Mouse (Mus musculus) CH12F3 (cell line): Measurements from ENCODE around the gene Pawr.

ENCODE experiments used
- in situ Hi-C: fragments of 300-500 bp; cut with MboI; formaldehyde crosslinking; loops from 2 replicates; pipeline ENCODE4 v1.14.3; 2020; ENCODE audit warnings: low sequenced_read_pairs

Pawr gene

DNA sequence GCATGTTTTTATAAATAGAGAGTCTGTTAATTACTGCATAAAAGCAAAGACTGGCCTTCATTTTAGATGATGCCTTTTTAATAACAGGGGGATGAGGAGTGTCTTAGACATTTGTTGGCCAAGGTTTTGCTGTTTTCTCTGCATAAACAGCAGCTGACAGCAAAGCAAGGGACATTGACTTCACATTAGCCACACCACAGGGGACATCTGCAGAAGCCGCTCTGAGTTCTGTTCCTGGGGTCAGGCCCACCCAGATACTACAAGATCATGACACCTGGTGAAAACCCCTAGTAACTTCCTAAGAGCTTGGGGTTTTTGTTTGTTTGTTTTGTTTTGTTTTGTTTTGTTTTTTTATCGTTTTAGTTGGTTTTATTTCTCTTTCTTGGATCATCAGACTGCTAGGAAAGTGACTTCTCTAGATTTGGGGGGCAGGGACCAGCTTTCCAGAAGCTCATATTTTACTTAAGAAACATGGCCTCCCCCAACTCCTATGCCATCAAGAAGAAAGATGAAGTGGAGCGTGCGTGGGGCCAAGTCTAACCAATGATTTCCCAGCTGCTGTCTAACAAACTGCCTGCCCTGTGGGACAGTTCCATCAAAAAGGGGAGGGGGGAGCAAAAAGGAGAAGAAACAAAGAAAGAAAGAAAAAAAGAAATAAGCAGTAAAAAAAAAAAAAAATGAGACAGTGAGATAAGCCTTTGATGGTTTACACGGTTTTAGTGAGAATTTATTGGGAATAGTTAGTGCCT lies 57.4 kb downstream of the Pawr start:
- in situ Hi-C loops, result no loop called here

DNA sequence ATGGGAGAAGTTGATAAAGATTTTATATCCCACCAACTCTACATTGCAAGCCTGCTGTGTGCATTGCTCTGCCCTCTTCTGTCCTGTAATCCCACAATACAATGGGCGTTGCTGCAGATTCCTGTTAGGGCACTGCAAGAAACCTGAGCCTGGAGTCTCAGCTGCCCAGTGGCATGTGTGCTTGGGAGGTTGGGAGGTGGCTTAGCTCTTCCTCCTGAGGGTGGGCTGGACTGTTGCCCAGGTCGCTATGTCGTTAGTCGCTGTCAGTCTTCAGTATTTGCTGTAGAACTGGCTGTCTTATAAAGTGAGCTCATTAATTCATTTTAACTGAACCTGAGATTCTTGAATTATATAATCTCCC lies 58.0 kb downstream of the Pawr start:
- in situ Hi-C loops, result no loop called here

DNA sequence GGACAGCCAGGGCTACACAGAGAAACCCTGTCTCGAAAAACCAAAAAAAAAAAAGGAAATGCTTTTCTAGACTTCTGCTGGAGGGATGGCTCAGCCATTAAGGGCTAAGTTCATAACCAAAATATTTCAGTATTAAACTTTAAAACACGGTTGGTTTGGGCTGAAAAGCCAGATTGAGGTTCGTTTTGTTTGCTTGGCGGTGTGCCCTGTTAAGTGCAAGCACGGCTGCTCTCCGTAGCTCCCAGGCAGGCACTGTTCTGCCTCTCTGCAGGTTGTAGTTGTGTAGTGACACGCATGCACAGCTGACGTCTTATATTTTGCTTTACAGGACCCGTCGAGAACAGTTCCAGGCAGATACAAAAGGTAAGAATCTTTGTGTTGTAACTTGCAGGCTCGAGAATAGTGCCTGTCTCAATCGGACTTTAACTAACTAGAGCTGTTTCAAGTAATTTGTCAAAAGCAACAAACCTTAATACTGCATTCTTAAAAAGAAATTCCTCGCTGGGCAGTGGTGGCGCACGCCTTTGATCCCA lies 59.5 kb downstream of the Pawr start:
- in situ Hi-C loops, result no loop called here

DNA sequence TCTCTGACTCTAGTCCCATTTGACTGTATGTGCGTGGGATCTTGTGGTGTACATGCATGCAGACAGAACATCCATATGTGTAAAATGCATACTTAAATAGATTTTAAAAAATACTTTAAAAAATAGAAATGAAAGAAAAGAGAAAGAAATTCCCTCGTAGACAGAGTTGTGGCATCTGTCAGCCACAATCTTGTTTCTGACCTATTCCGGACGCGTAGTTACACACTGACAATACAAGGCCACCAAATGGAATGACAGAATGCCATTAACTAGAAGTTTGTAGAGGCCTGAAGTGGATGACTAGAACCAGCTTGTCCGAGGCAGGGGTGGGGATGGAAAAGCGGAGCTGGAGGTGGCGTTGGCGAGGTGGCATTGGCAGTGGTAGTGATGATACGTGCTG lies 60.2 kb downstream of the Pawr start:
- in situ Hi-C loops, result no loop called here

DNA sequence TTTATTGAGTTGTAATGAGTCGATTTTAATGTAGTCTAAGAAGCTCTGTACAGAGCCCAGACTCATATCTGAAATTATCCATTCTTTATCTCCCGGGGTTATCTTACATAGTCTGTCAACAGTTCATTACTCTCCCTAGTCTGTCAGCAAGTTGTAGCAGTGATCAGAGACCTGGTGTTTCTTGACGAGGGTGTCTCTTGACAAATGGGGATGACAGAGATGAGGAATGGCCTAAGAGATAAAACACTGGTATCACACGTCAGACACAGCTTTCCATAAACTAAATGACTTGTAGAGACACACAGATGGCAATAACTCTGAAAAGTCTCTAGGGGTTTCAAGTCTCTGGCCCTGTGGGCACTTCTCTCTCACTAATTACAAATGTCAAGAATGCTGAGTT lies 62.4 kb downstream of the Pawr start:
- in situ Hi-C loops, result no loop called here

DNA sequence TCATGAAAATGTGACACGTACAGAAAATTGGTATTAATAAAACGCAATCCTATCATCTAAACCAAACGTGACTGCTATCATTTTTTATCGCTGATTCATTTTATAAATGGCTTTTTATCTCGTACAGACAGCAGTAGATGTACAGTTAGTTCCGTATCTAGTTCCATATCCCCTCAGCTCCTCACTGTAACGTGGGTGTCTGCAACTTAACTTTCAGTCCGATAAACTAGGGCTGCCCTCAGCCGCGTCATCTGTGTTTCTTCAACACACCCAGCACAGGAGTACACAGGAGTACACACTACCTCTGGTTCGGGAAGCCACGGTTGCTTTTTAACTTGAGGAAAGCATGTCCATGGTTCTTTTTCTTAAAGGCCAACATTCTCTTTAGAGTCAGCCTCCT lies 63.3 kb downstream of the Pawr start:
- in situ Hi-C loops, result no loop called here

DNA sequence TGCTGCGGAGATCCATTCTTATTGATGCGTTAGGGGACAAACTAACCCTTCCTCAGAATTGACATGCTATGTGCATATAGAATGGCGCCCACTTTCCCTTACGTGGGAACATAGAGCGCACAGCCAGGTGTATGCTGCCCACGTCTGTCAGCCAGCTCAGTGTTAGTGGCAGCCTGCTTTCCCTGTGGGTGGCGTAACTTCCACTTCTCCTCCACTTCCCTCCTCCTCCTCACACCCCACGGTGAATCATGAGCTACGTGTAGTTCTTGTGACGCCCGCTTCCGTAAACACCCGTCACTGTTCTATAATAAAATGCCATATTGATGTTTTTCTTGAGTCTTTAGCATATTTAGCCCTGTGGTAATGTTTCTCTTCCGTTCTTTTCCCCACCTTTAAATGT lies 63.7 kb downstream of the Pawr start:
- in situ Hi-C loops, result no loop called here

DNA sequence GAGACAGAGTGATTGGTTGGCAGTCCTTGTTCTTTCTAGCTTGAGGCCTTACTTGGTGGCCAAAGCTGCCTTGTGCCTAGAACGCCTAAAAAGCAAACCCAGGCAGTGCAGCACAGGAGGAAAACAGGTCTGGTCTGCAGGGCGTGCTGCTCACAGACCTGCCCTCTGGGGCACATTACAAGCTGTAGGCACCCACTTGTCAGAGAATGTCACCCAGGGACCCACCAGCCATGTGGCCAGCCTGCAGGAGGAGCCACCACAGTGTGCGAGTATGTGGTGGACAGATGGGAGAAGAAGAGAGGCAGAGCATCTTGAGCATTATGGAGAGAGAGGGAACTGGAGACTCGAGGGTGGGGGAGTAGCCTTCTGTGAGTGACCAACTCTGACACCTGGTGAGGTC lies 70.8 kb downstream of the Pawr start:
- in situ Hi-C loops, result no loop called here

DNA sequence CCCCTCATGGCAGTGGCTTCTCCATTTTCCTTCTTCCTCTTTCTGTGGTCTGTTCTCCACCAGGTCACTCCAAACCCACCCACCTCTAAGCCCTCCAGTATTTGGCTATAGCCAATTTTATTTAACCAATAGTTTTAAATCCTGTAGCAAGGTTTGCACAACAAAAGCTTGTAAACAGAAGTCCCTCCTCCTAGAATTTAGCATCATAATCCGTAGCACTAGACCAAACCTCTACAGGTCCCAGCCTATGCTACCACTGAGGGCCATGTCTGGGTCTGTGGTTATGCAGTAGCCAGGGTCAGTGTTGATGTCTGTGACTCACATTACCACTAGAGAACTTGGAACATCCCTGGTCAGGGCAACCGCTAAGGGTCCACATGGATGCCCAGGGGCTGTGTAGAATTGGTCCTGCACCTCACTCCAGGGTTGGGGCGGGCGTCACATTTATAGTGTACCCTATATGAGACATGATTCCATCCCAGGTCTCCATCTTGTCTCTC lies 71.5 kb downstream of the Pawr start:
- in situ Hi-C loops, result no loop called here

DNA sequence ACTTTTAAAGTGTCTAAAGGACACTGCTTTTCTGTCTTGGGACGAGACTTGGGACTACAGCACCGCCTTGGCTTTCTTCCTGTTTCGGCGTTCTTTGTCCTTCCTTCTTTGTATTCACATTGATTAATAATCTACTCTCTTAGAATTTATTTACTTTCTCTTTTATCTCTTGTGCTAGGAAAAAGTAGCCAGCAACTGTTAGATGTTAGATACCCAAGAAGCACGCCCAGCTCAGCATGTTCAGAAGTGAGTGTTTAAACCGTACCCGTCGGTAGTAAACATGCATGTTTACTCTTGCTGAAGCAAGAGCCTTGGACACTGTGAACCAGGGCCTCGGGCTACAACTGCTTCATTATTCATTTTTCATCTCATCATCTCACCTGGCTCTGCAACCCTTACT lies 72.2 kb downstream of the Pawr start:
- in situ Hi-C loops, result no loop called here

DNA sequence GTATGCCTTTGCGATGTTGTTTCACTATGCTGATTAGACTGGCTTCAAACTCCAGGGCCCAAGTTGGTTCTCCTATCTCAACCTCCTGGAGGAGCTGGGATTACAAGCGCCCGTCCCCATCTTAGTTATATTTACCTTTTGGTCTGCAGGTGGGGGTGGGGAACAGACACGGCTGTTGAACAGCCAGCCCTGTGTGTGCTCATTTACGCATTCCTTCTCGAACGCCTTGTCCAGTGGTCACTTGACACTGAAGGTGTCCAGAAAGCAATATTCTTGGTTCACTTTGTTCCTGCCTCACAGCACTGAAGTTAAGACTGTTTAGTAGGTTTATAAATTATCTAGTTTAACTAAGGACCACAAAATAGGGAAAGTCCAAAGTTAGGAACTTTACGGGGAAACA lies 73.2 kb downstream of the Pawr start:
- in situ Hi-C loops, result no loop called here

DNA sequence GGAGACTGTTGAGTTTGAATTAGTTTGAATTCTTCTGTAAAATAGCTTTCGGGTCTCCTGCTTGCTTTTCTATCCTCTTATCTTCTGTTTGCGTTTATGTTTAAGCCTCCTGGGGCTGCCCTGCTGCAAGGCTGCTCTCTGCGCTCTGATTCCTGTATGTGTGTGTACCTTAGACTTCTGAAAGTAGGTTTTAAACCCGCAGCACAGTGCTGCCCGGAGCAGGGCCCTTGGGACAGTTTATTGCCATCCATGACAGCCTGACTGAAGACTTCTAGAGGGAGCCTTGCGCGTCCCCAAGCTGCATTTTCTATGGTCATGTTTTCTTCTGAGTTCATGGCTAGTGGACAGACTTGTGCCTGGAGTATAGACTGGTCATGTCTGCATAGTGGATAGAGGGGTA lies 74.0 kb downstream of the Pawr start:
- in situ Hi-C loops, result no loop called here

DNA sequence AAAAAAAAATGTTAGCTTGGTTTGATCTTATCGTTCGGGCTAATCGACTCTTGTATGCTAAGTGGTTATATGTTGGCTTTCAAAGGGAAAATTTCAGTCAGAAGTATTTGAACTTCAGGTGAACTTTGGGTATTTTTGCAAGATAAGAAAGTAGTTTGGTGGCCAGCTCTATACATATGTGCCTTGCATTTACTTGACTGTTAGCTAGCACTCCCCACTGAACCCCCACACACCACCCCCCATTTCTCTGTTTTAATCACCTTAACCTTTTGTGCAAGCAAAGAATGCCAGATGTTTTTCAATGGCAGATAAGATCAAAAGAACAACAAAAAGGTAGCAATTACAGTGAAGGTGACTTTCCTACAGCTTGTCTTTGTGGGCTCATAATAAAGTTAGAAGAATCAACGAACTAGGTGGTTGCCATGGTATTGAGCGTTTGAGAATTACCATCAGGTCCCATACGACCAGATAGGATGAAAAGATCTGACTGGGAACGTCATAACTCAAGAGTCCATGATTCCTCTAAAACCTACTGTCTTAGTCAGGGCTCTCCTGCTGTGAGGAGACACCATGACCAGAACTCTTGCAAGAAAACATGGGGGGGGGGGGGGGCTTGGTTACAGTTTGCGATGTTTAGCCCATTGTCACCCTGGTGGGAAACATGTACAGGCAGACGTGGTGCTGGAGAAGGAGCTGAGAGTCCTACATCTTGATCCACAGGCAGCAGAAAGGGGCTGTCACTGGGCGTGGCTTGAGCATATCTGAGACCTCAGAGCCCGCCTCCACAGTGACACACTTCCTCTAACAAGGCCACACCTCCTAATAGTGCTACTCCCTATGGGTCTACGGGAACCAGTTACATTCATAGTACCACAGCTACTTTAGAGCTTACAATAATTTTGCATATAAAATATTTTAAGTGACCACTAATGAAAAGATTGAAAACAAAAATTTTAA lies 75.2 kb downstream of the Pawr start:
- in situ Hi-C loops, result no loop called here

DNA sequence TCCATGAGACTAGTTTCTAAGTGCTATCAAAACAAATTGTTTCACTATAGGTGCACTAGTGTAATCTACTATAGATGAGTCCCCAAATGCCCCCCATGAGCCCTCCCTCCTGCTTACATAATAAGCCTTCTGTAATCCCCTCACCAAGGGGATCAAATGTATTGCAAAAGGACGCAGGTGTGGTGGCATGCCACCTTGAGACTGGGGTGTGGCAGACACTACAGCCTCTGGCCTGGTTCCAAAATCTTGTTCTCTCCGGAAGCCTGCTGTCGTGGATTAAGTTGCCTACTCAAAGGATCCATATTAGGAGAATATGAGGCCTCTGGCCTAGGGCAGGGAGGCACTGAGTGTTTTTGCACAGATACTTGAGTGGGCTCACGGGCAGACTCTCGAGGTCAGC lies 76.1 kb downstream of the Pawr start:
- in situ Hi-C loops, result no loop called here

DNA sequence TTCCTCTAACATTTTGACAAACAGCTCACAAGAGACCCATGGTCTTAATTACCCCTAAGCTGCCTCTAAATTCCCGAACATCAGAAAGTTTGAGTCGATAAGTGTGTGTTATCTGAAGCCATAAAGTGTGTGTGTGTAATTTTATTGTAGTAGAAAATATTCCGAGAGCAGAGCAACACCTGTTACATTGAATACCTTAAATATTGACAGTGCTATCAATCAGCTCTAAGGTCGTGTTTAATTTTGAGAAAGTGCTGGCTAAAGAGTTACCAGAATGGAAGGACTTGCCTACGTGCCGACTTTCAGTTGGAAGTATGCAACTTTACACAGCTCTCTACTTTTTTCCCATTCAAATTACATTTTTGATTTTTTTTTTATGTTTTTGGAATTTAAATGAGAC lies 76.5 kb downstream of the Pawr start:
- in situ Hi-C loops, result no loop called here

DNA sequence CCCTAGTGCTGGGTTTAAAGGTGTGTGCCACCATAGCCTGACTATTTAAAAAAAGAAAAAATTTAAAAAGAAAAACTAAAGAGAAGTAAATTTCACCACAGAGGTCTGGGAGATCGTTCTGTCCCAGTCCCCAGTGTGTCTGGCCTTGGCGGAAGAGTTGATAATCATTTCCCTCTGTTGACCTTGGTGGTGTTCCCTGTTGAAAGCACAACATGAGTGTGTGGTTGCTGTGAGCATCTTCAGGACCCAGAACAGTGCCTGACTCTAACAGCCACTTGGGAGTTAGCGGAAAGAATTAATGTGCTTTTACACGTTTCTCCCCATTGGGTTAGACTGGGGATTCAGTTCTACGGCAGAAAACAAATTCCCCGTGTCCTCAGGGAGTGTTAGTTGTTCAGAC lies 77.1 kb downstream of the Pawr start:
- in situ Hi-C loops, result no loop called here

DNA sequence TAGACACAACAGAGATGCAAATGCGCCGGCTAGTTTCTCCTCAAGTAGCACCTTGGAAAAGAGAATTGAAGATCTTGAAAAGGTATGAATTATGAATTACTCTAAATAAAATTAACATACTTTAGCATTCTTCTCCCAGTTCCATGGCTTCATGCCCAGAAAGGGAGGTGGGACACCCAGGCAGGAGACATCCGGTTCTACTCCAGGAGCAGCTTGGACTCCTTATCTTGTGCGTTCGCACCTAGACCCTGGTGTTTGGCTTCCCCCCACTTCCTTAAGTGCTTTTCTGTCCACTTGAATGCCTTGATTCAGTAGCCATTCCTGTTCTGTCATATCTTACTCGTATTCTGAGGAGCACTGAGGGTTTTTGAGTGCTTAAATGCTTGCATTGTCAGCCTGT lies 77.6 kb downstream of the Pawr start:
- in situ Hi-C loops, result no loop called here

DNA sequence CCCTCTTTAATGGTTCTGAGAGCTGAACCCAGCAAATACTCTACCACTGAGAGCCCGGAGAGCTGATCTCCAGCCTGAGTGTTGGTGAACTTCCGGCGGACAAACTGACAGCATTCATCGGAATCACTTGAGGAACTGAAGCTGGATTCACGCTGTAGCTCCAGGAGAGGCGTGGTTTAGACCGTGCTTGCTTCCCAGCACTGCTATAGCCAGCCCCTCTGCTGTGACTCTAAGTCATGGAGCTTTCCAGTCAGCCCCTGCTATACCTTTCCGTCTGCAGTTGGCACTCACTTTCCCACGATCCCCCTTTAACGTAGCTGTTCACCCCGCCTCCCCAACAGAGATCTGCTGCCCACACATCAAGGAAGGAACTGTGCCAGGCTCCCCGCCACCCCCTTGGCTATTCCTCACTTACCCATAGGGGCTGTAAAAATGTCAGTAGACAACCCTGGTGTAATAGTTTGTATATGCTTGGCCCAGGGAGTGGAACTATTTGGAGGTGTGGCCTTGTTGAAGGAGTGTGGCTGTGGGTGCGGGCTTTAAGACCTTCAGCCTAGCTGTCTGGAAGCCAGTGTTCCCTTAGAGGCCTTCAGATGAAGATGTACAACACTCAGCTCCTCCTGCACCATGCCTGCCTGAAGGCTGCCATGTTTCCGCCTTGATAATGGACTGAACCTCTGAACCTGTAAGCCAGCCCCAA lies 83.2 kb downstream of the Pawr start:
- in situ Hi-C loops, result no loop called here

DNA sequence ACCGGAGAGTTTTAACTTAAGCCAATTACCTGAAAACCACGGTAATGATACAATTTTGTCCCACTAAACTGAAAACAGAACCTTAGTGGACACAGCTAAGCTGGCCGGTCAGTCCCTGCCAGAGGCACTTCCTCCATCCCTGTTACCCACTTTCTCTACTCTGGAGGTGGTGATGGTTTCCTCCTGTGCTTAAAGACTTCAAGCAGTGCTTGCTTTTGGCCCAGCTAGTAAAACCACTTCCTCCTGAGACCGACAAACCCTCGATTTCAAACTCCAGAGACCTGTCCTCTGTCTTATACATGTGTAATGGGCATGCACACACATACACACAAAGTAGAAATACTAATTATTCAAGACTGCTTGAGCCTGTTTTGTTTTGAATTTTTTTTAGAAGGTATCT lies 85.5 kb downstream of the Pawr start:
- in situ Hi-C loops, result no loop called here

DNA sequence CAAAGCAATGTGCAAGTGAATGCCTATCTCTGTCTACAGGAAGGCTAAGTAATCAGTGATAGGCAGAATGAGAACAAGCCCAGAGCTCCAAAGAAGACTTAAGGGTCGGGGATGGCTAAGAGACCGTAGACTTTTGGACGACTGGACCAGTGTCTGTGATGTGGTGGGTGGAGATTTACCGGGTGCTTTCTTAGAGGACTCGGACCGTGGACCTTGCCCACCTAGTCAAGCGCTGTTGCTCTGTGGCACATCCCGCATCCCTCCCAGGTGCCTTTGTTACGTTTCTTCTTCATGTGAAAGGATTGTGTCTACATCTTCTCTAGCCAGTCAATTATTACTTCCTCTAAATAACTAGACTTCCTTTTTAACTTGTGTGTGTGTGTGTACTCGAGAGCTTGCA lies 98.6 kb downstream of the Pawr start:
- in situ Hi-C loops, result no loop called here

DNA sequence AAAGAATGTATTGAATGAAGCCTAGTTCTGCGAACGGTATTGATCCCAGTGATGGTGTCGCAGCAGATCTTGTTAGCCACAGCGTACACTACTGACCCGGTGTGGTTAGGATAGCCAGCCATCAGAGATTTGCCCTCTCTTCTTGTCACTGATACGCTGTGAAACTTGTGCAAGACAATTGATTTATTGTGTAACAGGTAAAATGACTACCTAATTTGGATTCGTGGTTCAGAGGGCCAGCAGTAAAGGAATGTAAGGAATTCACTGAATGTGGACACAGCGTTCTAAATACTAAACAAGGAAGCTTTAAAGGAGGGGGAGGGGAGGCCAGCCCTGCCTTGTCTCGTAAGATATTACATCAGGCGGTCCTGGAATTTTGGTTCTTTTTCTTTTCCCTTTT lies 100.3 kb downstream of the Pawr start:
- in situ Hi-C loops, result no loop called here
